Mouse (Mus musculus) bone marrow macrophage, adult 2 months (primary cell): Measurements from ENCODE around the gene Rtel1. TPM values are rescaled to one million over a fixed set of nuclear protein-coding genes. Genes with fewer than 3 reads are reported as not detected.

Source experiments
- H3K27ac ChIP-seq: 2 replicates; pipeline ENCODE4 v1.5.1; 2012; ENCODE audit warnings: low read depth, low read length; ENCODE audit not compliant: insufficient read depth
- H3K4me1 ChIP-seq: 2 replicates; pipeline ENCODE4 v1.6.1; 2012; ENCODE audit warnings: low read length; ENCODE audit not compliant: control insufficient read depth, insufficient read depth
- H3K4me3 ChIP-seq: 2 replicates; pipeline ENCODE4 v1.5.1; 2012; ENCODE audit warnings: mild to moderate bottlenecking, low read length, moderate library complexity; ENCODE audit not compliant: insufficient read depth
- CTCF ChIP-seq: IDR thresholded peaks from 2 replicates; pipeline ENCODE4 v1.5.1; 2012; ENCODE audit warnings: low read depth, mild to moderate bottlenecking, low read length, moderate library complexity
- POLR2A ChIP-seq: IDR thresholded peaks from 2 replicates; pipeline ENCODE4 v1.6.1; 2012; ENCODE audit warnings: mild to moderate bottlenecking, low read depth, low read length, borderline replicate concordance
- polyA plus RNA-seq: library from polyadenylated mRNA; stranded (reverse); fragments of >200 nt; gene quantifications from 2 replicates; pipeline ENCODE4 v1.2.4, GENCODE M21; 2012; ENCODE audit not compliant: missing spikeins, insufficient read depth, insufficient read length

Rtel1 gene
- polyA plus RNA-seq, 1 experiment = 17.1 TPM

DNA sequence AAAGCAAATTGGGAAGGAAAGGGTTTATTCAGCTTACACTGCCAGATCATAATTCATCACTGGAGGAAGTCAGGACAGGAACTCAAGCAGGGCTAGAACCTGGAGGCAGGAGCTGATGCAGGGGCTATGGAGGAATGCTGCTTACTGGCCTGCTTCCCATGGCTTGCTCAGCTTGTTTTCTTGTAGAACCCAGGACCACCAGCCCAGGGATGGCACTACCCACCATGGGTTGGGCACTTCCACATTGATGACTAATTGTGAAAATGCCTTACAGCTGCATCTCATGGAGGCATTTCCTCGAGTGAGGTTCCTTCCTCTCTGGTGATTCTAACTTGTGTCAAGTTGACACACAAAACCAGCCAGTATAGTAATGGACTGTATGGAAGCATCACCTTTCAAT lies 28.6 kb upstream of the Rtel1 start:
- no peak for TF ChIP-seq POLR2A
- no peak for TF ChIP-seq CTCF
- no peak overlapping the region for H3K27ac ChIP-seq
- H3K4me3 ChIP-seq = no peak overlapping the region
- peaks cover 25% of the 10 kb centered on the region for H3K4me1 ChIP-seq

GRCm38 (mm10) chr2:181302041-181302440 lies 17.5 kb upstream of the Rtel1 start:
- TF ChIP-seq CTCF = no peak
- no peak for TF ChIP-seq POLR2A
- H3K27ac ChIP-seq = no peak overlapping the region
- peaks cover 9% of the 10 kb centered on the region for H3K4me1 ChIP-seq
- H3K4me3 ChIP-seq = no peak overlapping the region

GRCm38 (mm10) chr2:181304944-181305343 lies 14.6 kb upstream of the Rtel1 start:
- Histone ChIP-seq H3K4me3 (no peak overlapping the region), H3K4me1 (peaks cover 9% of the 10 kb centered on the region), H3K27ac (no peak overlapping the region)
- TF ChIP-seq POLR2A (no peak), CTCF (no peak)

GRCm38 (mm10) chr2:181307144-181307804 lies 12.3 kb upstream of the Rtel1 start:
- TF ChIP-seq POLR2A (no peak), CTCF (no peak)
- Histone ChIP-seq H3K27ac (no peak overlapping the region), H3K4me1 (peaks cover 9% of the 10 kb centered on the region)

DNA sequence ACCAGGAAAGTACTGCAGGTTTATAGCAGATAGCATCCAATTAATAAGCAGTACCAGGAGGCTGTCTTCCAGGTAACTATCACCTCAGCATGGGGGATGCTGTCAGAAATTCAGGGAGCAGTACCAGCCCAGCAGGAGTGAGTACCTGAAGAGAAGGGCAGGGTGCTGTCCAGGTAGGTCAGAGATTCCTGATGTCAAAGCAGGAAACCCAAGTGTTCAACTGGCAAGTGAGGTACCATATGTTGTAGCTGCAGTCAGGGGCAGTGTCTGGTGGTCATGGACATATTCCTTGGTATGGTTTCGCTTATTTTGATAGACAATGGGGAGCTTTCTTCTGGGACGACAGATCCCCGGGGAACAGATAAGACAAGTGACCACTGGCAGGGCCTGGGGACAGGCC lies 7.1 kb upstream of the Rtel1 start:
- TF ChIP-seq CTCF (no peak), POLR2A (no peak)
- Histone ChIP-seq H3K4me3 (no peak overlapping the region), H3K27ac (no peak overlapping the region), H3K4me1 (no peaks in the 10 kb centered on the region)

More at GRCm38 (mm10) chr2:181307144-181307804, 12.3 kb upstream of the Rtel1 start:
- no peak overlapping the region for H3K4me3 ChIP-seq

DNA sequence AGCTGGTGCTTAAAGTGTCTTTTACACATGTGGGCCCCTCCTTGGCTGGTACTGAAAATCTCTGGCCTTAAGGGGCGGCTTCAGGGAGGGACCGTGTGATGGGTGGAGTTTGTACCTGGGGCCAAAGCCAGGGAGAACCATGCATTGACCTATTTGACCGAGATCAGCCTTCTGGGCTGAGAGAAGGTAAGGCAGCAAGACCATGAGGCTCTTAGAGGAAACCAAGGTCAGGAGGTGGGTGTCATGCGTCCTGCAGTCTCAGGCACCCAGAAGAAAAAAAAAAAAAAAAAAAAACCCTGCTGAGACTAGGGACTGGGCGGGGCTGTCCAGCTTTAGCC lies 6.6 kb upstream of the Rtel1 start:
- H3K4me1 ChIP-seq = no peaks in the 10 kb centered on the region
- no peak overlapping the region for H3K4me3 ChIP-seq
- no peak overlapping the region for H3K27ac ChIP-seq
- TF ChIP-seq POLR2A (no peak), CTCF (no peak)

- TF ChIP-seq POLR2A (no peak), CTCF (no peak)
- no peak overlapping the region for H3K27ac ChIP-seq
- H3K4me1 ChIP-seq = no peaks in the 10 kb centered on the region
- no peak overlapping the region for H3K4me3 ChIP-seq
Measured at GRCm38 (mm10) chr2:181313344-181314079, 6.0 kb upstream of the Rtel1 start.

- Histone ChIP-seq H3K4me3 (no peak within 1 kb of the TSS), H3K27ac (no peak within 1 kb of the TSS), H3K4me1 (0 out of 2 replicates have a peak, but pooled peaks cover 1% of the 10 kb centered on the region)
- TF ChIP-seq POLR2A (no peak), CTCF (no peak)
Measured at GRCm38 (mm10) chr2:181314080-181314810, 5.3 kb upstream of the Rtel1 start, which contains the start of gene Stmn3. Gene Stmn3, minus strand, starts transcription at chr2:181314500.

DNA sequence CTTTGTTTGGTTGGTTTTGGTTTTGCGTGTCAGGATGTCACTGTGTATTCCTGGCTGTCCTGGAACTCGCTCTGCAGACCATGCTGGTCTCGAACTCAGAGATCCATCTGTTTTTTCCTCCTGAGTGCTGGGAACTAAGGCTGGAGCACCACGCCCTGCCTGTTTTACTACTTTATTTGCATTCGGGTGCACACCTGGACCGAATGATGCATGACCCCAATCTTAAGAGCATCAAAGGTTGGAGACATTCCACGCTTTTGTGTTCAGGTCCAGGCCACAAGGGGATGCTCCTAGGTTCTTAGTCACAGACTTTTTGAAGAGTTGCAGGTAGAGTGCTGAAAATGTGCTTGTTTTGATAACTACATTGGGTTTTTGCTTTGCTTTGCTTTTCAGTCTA lies 562 bp downstream of the Rtel1 start:
- Histone ChIP-seq H3K4me3 (peak overlapping the region; percentile 83), H3K4me1 (0 out of 2 replicates have a peak, but pooled peaks cover 2% of the 10 kb centered on the region), H3K27ac (no peak overlapping the region)
- no peak for TF ChIP-seq CTCF
- no peak for TF ChIP-seq POLR2A
